Mouse (Mus musculus) small intestine, adult 2 months (tissue): ENCODE measurements around the gene Lyrm1. TPM values are rescaled to one million over a fixed set of nuclear protein-coding genes. Genes with fewer than 3 reads are reported as not detected.

Source experiments
- H3K27ac ChIP-seq: fragments of 200-500 bp; 2 replicates; pipeline ENCODE4 v1.5.1; 2012; ENCODE audit warnings: low read depth, low read length, control low read depth, inconsistent platforms; ENCODE audit not compliant: insufficient read depth
- H3K27me3 ChIP-seq: fragments of 200-500 bp; 2 replicates; pipeline ENCODE4 v1.6.1; 2012; ENCODE audit warnings: mild to moderate bottlenecking, moderate library complexity, low read length, inconsistent platforms; ENCODE audit not compliant: control insufficient read depth, insufficient read depth
- H3K36me3 ChIP-seq: fragments of 200-500 bp; 2 replicates; pipeline ENCODE4 v1.6.1; 2012; ENCODE audit warnings: mild to moderate bottlenecking, low read length, control low read depth, inconsistent platforms; ENCODE audit not compliant: control insufficient read depth, insufficient read depth
- H3K4me1 ChIP-seq: fragments of 200-500 bp; 2 replicates; pipeline ENCODE4 v1.6.1; 2012; ENCODE audit warnings: low read length, inconsistent platforms, mixed read lengths; ENCODE audit not compliant: control insufficient read depth, insufficient read depth, insufficient read length
- H3K4me3 ChIP-seq: fragments of 200-500 bp; 2 replicates; pipeline ENCODE4 v1.5.1; 2012; ENCODE audit warnings: low read depth, mild to moderate bottlenecking, control low read depth, inconsistent platforms, low read length, moderate library complexity
- CTCF ChIP-seq: fragments of 200-500 bp; IDR thresholded peaks from 2 replicates; pipeline ENCODE4 v1.5.1; 2012; ENCODE audit warnings: low read depth, mild to moderate bottlenecking, control low read depth, inconsistent platforms, low read length, moderate library complexity, mixed read lengths; ENCODE audit not compliant: insufficient replicate concordance, insufficient read length; ENCODE audit errors: extremely low read depth
- POLR2A ChIP-seq: fragments of 200-500 bp; IDR thresholded peaks from 2 replicates; pipeline ENCODE4 v1.6.1; 2012; ENCODE audit warnings: low read depth, mild to moderate bottlenecking, control low read depth, inconsistent platforms, low read length, moderate library complexity
- WGBS: fragments of 180-500 bp; shearing (Covaris S2); methylation state at CpG from one replicate; pipeline ENCODE4 v1.1.7; 2018; 5-methylcytosine and 5-hydroxymethylcytosine counted together
- polyA plus RNA-seq: library from polyadenylated mRNA; depleted of rRNA; stranded (reverse); fragments of >200 nt; gene quantifications from 2 replicates; pipeline ENCODE4 v1.2.3, GENCODE M21; 2012

The Lyrm1 gene
- polyA plus RNA-seq, 1 experiment: 0.65 TPM

DNA sequence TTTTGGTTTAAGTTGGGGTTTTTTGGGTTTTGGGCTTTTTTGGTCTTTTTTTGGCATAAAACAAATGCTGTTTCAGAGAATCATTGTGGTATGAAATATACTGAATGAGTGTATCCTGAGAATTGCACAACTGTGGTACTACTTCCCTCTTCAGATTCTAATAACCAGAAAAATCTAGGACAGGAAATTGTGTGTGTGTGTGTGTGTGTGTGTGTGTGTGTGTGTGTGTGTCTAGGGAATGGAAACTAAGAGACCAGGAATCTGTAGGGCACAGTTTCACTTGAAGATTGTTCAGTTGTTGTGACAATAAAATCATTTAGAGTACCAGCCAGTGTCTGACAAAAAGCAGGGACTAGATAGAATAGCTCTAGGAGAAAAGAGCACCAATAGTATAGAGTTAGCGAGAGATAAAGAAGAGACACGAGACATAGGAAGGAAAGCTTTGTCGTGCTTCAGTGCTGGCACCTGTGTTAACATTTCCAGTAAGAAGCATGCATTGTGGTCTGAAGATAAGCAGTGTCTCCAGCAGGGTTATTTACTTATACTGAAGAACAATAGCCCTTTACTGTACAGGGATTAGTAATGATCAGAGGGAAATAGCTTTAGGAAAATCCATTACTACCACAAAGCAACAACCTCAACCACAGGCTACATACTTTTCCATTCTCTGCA is 3.9 kb downstream of the Lyrm1 start:
- no peaks in the 10 kb centered on the region; the same call in 1 of the 2 replicates for H3K4me1 ChIP-seq
- H3K36me3 ChIP-seq: no peaks in the 10 kb centered on the region
- no peaks in the 10 kb centered on the region for H3K27me3 ChIP-seq
- WGBS: 35% methylated on average over 3 of the region's 3 CpGs
- no peak overlapping the region for H3K27ac ChIP-seq
- TF ChIP-seq POLR2A (no peak), CTCF (no peak)
- no peak overlapping the region for H3K4me3 ChIP-seq

DNA sequence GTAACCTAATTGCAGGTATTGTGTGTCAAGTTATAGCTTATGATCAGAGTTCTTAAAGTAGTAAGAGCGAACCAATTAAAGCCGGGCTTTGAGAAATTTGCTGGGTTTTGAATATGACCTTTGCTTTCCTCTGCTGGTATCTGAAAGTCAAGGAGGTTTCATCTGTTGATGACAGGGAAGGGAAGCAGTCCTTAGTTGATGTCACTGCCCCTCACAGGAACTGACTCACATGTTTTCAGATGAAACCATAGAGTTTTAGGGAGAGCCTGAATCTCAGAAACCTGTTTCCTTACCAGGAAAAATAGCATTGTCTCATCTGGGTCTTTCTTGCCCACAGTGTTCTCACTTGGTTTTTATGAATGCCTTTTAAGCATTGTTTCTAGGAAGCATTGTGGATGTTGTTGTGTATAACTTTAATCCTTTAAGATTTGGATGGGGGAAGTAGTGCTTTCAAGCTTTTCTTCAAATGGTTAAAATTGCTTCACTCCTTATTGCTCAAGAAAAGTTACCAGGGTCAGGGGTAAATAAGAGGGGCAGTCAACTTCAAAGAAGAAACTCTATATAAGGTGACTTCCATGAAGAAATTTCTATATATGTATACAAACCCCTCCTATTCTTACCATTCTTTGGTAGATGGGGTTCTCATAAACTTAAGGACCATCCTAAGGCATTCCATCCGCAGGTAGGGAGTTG is 11.0 kb downstream of the Lyrm1 start:
- TF ChIP-seq POLR2A: no peak
- no peak for TF ChIP-seq CTCF
- H3K27ac ChIP-seq: no peak overlapping the region
- no peaks in the 10 kb centered on the region for H3K36me3 ChIP-seq
- H3K4me1 ChIP-seq: no peaks in the 10 kb centered on the region
- H3K27me3 ChIP-seq: no peaks in the 10 kb centered on the region
- no peak overlapping the region for H3K4me3 ChIP-seq
- WGBS: 88% methylated on average over 3 of the region's 3 CpGs

- no peak for TF ChIP-seq CTCF
- no peak for TF ChIP-seq POLR2A
- Histone ChIP-seq H3K4me1 (no peaks in the 10 kb centered on the region), H3K27ac (no peak overlapping the region), H3K36me3 (no peaks in the 10 kb centered on the region), H3K27me3 (no peaks in the 10 kb centered on the region), H3K4me3 (no peak overlapping the region)
- 79% methylated on average over 3 of the region's 3 CpGs for WGBS
Measured at GRCm38 (mm10) chr7:119911727-119912126, 16.1 kb downstream of the Lyrm1 start.

GRCm38 (mm10) chr7:119920457-119920856 is 24.8 kb downstream of the Lyrm1 start:
- 32% methylated on average over 2 of the region's 2 CpGs for WGBS
- Histone ChIP-seq H3K4me3 (no peak overlapping the region), H3K27me3 (no peaks in the 10 kb centered on the region), H3K27ac (no peak overlapping the region), H3K4me1 (no peaks in the 10 kb centered on the region), H3K36me3 (no peaks in the 10 kb centered on the region)
- no peak for TF ChIP-seq POLR2A
- TF ChIP-seq CTCF: no peak

DNA sequence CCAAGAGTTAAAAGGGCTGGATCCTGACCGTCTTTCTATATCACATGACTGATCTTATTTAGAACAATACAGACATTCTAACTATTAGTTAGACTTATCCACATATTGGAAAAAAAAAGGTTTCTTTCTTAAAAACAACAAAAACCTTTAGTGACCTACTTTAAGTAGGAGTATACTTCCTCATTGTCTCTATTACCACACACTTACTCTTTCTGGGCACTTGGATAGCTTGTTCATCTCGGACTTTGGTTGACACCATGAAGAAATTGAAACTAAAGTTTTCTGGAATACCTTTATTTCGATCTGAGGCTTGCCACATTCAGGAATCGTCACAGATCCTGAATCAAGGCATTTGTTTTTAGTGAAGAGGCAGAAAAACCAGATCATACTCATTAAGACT is 25.4 kb downstream of the Lyrm1 start:
- WGBS: 38% methylated on average over 4 of the region's 4 CpGs

GRCm38 (mm10) chr7:119928783-119929440 is 33.3 kb downstream of the Lyrm1 start:
- Histone ChIP-seq H3K36me3 (no peaks in the 10 kb centered on the region), H3K27ac (no peak overlapping the region), H3K4me3 (no peak overlapping the region), H3K4me1 (no peaks in the 10 kb centered on the region), H3K27me3 (no peaks in the 10 kb centered on the region)
- WGBS: 59% methylated on average over 2 of the region's 2 CpGs
- TF ChIP-seq POLR2A: no peak
- no peak for TF ChIP-seq CTCF

More for the DNA sequence above, 25.4 kb downstream of the Lyrm1 start:
- Histone ChIP-seq H3K36me3 (no peaks in the 10 kb centered on the region), H3K4me1 (no peaks in the 10 kb centered on the region), H3K4me3 (no peak overlapping the region), H3K27ac (no peak overlapping the region), H3K27me3 (no peaks in the 10 kb centered on the region)
- TF ChIP-seq POLR2A (no peak), CTCF (no peak)

- TF ChIP-seq CTCF (no peak), POLR2A (no peak)
- H3K4me1 ChIP-seq: no peaks in the 10 kb centered on the region
- H3K36me3 ChIP-seq: no peaks in the 10 kb centered on the region
- no peak overlapping the region for H3K4me3 ChIP-seq
- H3K27me3 ChIP-seq: no peaks in the 10 kb centered on the region
- no peak overlapping the region for H3K27ac ChIP-seq
Measured at GRCm38 (mm10) chr7:119936321-119936720, 40.7 kb downstream of the Lyrm1 start.
